Mouse (Mus musculus) right cerebral cortex, postnatal 25 days (tissue): ENCODE measurements around the gene Gadd45a.

Source experiments
- DNase-seq: peaks from one replicate; pipeline ENCODE4 v3.0.0; 2022

Gadd45a gene

GRCm38 (mm10) chr6:67016520-67017111 lies 20.6 kb downstream of the Gadd45a start:
- no peak for DNase-seq

- no peak for DNase-seq
Measured at GRCm38 (mm10) chr6:67015739-67016519, 21.3 kb downstream of the Gadd45a start.

GRCm38 (mm10) chr6:67014679-67015075 lies 22.6 kb downstream of the Gadd45a start:
- peak; percentile 29 for DNase-seq

GRCm38 (mm10) chr6:67013949-67014678 lies 23.1 kb downstream of the Gadd45a start:
- DNase-seq, result no peak

- no peak for DNase-seq
Measured at GRCm38 (mm10) chr6:67013293-67013948, 23.8 kb downstream of the Gadd45a start.

GRCm38 (mm10) chr6:67011217-67011518 lies 26.1 kb downstream of the Gadd45a start:
- DNase-seq, result no peak

GRCm38 (mm10) chr6:67010370-67011216 lies 26.7 kb downstream of the Gadd45a start:
- DNase-seq, result no peak

- no peak for DNase-seq
Measured at GRCm38 (mm10) chr6:67009888-67010287, 27.4 kb downstream of the Gadd45a start.

GRCm38 (mm10) chr6:66999800-67000199 lies 37.5 kb downstream of the Gadd45a start:
- DNase-seq, result no peak

GRCm38 (mm10) chr6:66998645-66999044 lies 38.6 kb downstream of the Gadd45a start:
- DNase-seq, result no peak

- no peak for DNase-seq
Measured at GRCm38 (mm10) chr6:66996257-66996656, 41.0 kb downstream of the Gadd45a start.

GRCm38 (mm10) chr6:66995825-66996224 lies 41.4 kb downstream of the Gadd45a start:
- DNase-seq, result no peak

- DNase-seq, result no peak
Measured at GRCm38 (mm10) chr6:66994981-66995380, 42.3 kb downstream of the Gadd45a start.

- DNase-seq, result no peak
Measured at GRCm38 (mm10) chr6:66992786-66993185, 44.5 kb downstream of the Gadd45a start.

GRCm38 (mm10) chr6:66992232-66992631 lies 45.0 kb downstream of the Gadd45a start:
- DNase-seq, result no peak

GRCm38 (mm10) chr6:66989518-66989917 lies 47.7 kb downstream of the Gadd45a start:
- no peak for DNase-seq

- no peak for DNase-seq
Measured at GRCm38 (mm10) chr6:66989037-66989436, 48.2 kb downstream of the Gadd45a start.

- no peak for DNase-seq
Measured at GRCm38 (mm10) chr6:66988363-66988762, 48.9 kb downstream of the Gadd45a start.

- DNase-seq, result no peak
Measured at GRCm38 (mm10) chr6:66987643-66988042, 49.6 kb downstream of the Gadd45a start.

GRCm38 (mm10) chr6:66986063-66986462 lies 51.2 kb downstream of the Gadd45a start:
- DNase-seq, result no peak

GRCm38 (mm10) chr6:66985500-66985899 lies 51.8 kb downstream of the Gadd45a start:
- no peak for DNase-seq
